Mouse (Mus musculus): ENCODE data around the gene Psmd12. TPM values are rescaled to one million over a fixed set of nuclear protein-coding genes. Genes with fewer than 3 reads are reported as not detected.

The Psmd12 gene
- polyA plus RNA-seq (2015; fragmentation: Nextera tagmentation; extraction: Ambion mirVana) = 184 and 190 TPM in 2 replicates

DNA sequence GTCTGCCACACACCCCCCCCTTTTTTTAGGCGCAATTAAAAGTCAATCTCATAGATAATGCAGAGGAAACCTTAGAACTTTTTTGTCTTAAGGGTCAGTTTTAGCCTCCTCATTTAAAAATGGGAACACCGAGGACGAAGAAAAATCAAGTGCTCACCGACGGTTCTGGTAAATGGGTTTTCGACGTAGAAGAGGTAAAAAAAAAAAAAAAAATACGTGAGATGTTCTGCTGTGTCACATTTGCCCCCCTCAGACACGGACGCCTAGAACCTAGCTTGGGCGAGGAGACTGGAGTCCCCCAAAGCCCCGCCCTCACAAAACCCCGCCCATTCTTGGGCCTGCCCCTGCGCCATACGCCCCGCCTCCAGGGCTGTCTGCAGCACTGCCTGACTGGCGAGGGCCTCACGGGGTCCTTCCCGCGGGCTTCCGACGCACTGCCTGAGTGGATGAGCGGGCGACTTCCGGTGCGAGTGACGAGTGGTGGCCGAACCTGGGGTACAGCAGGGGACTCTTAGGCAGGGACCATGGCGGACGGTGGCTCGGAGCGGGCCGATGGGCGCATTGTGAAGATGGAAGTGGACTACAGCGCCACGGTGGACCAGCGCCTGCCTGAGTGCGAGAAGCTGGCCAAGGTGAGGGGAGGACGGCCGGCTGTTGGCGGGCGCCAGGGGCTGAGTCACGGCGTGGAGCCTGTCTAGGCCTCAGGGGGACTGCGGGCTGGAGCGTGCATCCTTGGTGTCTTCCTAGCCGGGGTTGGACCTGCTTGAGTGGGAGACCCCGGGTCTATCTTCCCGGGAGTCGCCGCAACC is at the start of gene Psmd12:
Psmd12 (plus strand) TSS at position 432 of the 809 bp plus-strand sequence.
- peak; percentile 98 for DNase-seq (ENCODE audit: low spot score)

DNA sequence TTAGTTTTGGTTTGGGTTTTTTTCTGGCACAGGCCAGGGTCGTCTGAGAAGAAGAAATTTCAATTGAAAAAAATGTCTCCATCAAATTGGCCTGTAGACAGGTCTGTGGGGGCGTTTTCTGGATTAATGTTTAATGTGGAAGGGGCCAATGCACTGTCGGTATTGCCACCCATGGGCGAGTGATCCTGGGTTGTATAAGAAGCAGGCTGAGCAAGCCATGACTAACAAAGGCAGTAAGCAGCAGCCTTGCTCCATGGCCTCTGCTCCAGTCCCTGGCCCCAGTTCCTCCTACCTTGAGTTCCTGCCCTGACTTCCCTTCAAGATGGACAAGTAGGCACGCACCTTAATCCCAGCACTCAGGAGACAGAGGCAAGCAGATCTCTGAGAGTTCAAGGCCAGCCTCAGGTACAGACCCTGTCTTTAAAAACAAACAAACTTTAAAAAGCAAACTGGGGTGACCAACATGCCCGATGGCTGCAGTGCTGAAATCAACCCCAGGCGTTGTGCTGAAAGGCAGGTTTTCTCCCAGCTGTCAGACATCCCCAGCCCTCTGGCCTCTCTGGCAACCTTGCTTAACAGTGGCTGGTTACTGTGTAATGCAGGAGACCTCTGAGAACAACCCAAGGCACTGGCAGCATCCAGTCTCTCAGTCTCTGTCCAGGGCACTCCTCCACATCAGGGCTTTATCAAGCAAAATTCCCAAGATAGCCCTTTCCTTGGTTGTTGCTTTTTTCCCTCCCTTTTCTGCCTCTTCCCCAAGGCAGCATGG is 47.9 kb upstream of the Psmd12 start:
- no peak for DNase-seq (ENCODE audit: low spot score)

DNA sequence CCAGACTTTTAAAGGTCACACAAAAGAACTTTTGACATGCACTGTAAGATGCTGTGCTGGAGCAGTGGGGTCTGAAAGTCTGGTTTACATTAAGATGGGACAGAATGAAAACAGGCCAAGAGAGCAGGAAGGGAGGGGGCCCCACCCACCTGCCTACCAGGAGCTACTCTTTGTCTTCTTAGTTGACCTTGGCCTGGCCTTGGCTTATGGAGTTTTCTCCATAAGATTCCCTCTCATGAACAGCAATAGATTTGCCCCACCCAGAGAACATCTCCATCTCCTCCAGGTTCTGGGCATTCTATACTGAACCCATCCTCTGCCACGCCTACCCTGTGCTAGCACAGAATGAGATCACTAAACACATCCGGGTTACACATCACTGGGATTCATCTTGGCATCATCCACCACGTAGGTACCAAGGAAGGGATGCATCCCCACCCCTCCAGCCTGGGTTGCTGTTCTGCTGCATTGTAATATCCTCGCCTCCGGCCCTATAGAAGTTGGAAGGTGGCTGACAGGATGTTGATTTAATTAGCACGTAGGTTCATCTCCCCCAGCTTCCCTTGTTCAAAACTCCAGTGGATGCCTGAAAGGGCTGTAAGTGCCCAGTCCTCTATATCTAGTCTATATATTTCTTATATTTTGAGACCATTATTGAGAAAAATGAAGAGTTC is 43.4 kb upstream of the Psmd12 start:
- DNase-seq (ENCODE audit: low spot score) = no peak

DNA sequence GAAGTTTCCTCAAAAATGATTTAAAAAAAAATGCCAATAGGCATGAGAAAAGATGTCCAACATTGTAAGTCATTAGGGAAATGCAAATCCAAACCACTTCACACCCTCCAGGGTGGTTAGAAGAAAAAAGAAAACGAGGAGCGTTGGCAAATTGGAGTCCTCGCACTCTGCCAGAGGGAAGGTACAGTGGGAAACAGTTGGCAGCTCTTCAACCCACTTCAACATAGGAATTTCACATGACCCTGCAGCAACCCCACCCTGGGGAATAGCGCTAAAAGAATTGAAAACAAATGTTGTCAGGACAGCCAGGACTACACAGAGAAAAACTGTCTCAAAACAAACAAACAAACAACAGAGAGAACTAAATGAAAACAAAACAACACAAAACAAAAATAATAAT is 41.6 kb upstream of the Psmd12 start:
- DNase-seq (ENCODE audit: low spot score) = no peak

DNA sequence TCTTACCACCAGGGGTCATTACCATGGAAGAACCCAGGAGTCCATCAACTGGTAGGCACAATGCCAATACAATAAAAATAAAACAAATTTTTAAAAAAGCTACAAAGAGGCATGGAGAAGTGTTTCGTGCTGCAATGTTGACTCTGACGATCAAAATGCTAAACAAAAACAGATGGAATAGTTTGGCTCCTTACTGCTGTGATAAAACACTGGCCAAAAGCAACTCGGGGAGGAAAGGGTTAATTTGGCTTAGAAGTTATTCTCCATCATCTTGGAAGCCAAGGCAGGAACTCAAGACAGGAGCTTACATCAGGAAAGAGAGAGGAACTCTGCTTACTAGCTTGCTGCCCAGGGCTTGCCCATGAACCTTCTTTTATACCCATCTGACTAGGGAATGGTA is 41.1 kb upstream of the Psmd12 start:
- DNase-seq (ENCODE audit: low spot score) = no peak

DNA sequence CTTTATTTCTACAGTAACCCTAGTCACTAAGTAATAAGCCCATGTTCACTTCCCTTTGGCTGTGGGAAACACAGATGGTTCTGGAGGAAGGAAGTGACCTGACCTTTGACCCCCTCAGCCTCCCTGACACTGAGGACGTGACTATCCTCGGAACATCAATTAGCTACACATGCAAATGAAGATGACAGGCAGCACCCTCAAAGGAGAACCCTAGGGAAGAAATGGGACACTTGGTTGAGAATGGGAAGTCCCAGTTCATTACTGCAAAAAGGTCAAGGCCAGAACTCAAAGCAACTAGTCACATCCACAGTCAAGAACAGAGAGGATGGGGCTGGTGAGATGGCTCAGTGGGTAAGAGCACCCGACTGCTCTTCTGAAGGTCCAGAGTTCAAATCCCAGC is 38.2 kb upstream of the Psmd12 start:
- no peak for DNase-seq (ENCODE audit: low spot score)

DNA sequence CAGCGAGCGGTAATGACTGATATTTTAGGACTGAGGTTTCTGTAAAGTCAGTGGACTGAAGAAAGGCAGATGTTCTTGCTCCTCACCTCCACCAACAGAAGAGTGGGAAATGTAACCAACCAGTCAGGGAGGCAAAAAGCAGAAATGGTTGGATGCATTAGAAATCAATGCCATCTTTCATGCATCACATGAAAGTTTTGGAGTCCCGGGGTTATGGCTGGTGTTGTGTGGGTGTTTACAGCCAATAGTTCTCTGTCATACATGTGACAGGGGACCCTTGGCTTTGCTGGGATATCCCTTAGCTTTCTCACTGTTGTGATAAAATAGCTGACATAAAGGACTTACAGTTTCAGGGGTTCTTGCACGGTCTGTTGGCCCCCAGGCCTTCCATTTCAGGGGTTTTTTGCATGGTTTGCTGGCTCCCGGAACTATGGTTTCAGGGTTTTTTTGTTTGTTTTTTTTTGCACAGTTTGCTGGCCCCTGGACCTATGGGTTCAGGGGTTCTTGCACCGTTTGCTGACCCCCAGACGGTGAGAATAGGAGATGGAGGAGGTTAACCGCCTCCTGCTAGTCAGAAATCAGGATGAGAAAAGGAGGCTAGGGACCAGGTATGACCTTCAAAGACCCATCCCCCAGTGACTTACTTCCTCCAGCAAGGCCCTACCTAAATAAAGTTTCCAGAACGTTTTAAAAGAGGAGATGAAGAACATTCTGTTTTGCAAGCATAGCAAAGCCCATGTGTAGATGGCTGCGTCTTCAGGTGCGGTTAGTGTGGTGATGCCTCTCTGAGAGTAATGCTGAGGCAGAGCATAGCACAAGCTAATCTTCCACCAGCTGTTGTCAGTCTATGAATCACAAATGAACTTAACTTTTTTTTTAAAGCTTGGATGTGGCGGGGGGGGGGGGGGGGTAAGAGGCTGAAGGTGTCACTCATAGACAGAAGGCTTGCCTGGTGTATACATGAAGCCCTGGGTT is 35.9 kb upstream of the Psmd12 start:
- peak; percentile 60 for DNase-seq (ENCODE audit: low spot score)

DNA sequence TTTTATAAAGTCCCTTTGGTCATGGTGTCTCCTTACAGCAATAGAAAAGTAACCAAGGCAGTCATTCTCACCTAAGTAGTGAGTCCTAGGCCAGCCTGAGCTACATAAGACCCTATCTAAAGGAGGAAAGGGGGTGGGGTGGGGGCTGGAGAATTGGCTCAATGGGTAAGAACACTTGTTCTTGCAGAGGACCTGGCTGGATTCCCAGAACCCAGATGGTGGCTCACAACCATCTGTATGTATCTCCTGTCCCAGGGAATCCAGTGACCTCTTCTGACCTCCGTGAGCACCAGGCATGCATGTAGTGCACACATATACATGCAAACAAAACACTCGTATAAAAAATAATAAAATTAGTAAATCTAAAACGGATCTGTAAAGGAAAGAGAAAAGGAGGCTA is 33.6 kb upstream of the Psmd12 start:
- no peak for DNase-seq (ENCODE audit: low spot score)

DNA sequence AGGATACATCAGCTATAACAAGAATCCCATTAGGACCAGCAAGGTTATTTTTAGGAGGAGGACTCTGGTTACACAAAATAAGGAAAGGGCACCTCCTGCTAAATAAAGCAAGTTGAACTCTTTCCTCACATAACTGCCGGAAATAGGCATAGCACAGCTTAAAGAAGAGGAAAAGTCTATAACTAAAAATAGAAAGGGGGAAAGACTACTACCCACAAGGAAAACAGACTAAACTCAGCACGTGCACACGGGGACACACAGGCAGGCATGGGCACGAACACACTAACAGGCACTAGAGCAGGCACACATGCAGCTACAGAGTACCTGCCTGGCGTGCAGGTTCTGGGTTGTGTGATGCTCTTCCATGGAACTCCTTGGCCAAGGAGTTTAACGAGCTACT is 32.6 kb upstream of the Psmd12 start:
- DNase-seq (ENCODE audit: low spot score) = no peak

DNA sequence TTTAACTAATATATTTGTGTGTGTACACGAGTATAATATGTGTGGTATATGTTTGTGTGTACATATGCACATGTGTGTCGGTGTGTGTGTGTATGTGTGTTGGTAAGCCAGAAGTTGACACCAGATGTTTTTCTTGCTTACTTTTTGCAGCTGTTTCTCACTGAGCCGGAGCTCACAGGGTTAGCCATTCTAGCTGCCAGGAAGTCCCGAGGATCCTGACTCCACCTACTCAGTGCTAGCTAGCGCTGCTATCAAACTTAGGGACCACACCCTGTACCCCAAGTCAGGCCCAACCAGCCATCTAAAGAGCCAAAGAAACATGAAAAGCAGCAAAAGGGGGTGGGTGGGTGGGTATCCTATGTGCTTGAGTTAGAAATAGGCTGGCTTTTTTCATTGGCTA is 31.9 kb upstream of the Psmd12 start:
- peak; percentile 56 for DNase-seq (ENCODE audit: low spot score)

DNA sequence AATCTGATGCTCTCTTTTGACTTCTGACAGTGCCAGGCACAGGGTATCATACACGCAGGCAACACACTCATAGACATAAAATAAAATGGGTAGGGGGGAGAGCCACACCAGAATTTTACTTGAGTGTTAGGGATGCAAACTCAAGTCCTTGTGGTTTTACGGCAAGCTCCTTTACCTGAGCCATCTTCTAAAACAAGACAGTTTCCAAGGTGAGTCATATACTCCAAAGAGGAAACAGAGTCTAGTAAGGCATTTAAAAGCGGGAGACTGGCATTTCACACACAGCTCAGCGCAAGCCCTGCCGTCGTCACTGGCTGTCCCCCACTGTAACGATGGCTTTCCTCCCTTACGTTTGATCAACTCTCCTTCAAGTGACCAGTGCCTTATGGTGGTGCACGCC is 31.4 kb upstream of the Psmd12 start:
- no peak for DNase-seq (ENCODE audit: low spot score)

DNA sequence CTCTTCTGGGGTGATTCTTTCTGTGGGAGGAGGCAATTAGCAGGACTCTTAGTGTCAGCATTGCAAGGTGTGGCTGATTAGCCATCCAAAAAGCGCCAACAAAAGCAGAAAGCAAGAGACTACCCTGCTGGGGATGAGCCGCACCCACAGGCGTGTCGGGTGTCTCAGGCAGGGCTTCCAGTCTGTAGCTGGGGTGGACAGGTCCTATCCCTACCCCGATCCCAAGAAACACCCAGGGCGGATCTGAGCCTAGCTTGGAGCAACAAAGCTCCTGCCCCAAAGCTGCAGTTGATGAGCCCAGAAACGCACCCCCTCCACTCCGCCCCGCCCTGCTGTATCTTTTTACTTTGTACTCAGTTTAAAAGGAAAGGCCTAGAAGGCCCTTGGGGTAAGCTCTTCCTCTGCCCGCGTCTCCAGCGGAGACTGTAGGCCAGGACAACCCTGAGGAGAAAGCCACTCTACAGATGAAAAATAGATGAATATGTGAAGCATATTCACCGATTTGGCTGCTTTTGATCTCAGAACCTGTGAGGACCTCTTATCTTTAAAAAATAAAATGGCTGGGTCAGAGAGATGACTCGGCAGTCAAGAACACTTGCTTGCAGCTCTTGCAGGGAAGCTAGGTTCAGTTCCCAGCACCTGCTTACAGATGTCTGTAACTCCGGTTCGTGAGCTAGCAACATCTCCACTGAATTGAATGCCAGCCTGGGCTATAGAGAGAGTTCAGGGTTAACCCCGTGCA is 29.9 kb upstream of the Psmd12 start:
- no peak for DNase-seq (ENCODE audit: low spot score)

DNA sequence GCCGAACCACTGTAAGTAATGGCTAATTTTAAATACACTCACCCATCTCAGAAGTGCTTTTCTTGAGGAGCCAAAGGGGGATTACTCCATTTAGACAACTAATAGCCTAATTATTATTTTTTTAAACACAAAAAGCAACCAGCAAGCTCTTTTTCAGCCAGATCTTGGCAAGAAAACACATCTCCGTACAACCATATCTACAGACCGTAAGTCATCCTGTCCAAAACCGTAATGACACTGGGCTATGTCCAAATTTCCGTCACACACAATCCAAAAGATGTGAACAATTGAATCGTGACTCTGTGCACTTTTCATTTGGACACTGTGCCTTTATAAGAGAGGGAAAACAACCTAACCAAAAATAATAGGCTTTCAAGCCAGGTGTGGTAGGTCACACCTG is 29.2 kb upstream of the Psmd12 start:
- no peak for DNase-seq (ENCODE audit: low spot score)

DNA sequence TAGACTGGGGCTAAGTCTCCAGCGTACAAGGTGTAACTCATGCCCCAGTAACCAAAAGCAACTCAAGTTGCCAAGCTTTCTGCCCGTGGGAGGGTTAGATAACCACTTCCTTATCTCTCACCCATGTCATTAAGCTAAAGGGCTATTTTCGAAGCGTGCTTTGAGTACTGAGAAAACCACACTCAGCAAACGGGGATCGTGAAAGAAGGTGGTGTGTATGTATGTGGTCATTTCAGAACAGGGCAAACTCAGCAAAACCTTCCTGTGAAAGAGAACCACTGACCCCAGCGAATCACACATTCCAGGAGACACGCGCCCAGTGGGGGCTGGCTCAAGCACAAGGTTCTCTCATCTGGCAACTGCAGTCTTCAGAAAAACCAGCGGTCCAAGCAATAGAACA is 28.2 kb upstream of the Psmd12 start:
- DNase-seq (ENCODE audit: low spot score) = peak; percentile 56

DNA sequence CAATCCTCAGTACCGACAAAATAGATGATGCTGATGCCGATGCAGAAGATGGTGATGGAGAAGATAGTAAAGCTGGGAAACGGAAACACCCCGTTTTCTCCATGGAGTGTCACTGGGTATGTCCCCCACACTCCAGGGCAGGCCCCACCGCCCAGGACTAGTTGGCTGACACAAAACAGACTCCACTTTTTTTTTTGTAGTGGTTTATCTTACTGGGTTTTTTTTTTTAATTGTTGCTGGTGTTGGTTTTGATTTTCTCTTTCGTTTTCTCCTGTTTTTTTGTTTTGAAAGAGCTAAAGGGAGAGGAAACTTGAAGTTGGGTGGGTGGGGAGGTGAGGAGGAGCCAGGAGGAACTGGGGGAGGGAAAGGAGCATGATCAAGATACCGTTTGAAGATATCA is 27.2 kb upstream of the Psmd12 start:
- DNase-seq (ENCODE audit: low spot score) = no peak

DNA sequence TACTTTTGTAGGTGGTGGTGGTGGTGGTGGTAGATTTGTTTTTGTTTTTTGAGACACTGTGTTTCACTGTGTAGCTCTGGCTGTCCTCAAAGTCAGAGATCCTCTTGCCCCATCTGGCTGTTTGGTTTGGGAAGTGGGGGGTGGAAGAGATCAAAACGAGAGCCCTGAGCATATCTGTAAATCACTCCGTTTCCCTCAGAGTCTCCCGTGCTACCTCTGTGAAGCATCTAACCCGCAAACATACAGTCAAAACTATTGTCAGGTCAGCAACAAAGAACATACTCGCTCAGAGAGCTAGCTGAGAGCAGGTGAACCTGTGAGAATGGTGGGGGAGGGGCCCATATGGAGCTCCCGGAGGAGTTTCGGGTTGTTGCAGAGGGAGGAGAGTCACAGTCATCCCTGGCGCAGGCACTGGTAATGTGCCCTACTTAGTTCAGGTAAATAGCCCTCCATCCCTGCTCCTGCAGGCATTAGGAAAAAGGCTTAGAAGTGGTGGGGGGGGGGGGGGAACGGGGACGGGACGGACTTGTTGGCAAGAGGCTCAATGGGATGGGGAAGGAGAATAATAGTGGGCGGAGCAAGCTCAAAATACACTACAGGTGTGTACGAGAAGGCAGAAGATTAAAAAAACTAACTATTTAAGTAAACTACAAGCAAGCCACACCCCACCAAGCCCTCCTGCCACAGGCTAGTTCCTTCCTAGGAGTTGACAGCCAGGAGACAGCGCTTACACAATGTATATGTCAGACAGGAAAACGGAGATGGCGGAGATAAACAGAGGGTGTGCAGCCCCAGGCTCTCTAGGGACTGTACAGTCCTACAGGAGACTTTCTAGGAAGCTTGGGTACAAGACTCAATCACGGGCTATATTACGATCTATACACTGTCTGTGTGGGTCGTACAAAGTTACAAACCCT is 24.5 kb upstream of the Psmd12 start:
- DNase-seq (ENCODE audit: low spot score) = no peak

DNA sequence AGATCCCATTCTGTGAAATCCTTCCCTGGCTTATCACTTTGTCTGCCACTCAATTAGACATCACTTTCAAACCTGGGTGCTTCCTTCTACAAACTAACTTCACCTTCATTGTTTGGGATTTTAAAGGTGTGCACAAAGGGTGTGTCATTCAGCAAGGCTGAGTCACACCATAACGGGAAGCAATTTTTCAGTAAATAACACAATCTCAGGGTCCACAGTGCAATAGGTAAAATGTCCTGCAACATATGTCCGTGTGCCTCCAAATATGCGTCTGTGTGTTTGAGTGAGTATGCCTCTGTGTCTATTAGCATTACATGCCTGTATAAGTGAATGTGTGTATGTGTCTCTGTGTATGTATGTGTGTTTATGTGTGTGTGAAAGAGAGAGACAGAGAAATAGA is 22.0 kb upstream of the Psmd12 start:
- no peak for DNase-seq (ENCODE audit: low spot score)

DNA sequence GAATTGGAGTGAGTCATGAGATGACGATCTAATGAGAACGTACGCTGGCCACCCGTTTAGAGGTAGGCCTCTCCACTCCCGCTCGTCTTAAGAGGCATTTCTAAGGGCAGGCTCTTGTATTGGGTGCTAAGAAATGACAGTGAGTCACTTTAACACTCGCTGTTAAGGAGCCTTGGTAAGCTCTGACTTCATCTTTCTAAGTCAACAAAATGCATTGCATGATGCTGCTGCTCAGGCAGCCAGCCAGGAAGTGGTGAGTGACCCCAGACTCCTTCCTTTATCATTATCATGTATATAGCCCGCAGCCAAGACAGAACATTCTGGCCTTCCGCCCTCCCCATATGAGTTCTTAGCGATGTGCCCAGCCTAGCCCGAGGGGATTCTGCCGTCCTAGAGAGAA is 21.0 kb upstream of the Psmd12 start:
- no peak for DNase-seq (ENCODE audit: low spot score)

DNA sequence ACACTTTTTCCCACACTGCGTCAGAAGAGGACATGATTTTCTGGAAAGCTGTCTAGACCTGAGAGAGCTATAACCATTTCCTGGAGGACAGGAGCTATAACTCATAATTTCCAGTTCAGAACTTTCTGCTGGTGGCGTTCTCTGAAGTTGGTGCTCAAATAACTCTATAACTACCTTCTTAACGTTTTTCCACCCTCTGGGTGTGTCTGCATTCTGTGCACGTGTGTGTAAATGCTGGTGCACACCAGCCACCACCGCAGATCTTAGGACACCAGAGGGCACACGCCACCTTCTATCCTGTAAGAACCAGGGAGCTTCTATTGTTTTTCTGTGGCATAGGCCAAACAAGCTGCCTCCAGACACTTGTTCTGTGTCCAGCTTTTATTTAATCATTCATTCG is 20.3 kb upstream of the Psmd12 start:
- DNase-seq (ENCODE audit: low spot score) = no peak
